Mouse (Mus musculus) heart, embryonic 12.5 days (tissue): ENCODE measurements at regions not wholly inside any gene's neighbourhood (a gene's known extent, or its start where the extent isn't known, plus 50 kb on each side); places are given as distances from the start of the nearest gene placed in this dataset.
A peak's percentile ranks its signal among the peaks of the same experiment; 100 is the strongest.

ENCODE experiments used
- ATAC-seq: fragments of 200-750 bp; cut with Nextera tagmentation; 2 replicates; pipeline ENCODE4 v1.8.0; 2017; ENCODE audit warnings: moderate TSS enrichment, moderate library complexity; ENCODE audit not compliant: insufficient number of reproducible peaks, low FRiP score
- H3K27ac ChIP-seq: fragments of 300-500 bp; sonication (generic); 2 replicates; pipeline ENCODE4 v1.5.1; 2016; ENCODE audit warnings: mild to moderate bottlenecking, moderate library complexity; ENCODE audit not compliant: poor library complexity, severe bottlenecking
- H3K27me3 ChIP-seq: fragments of 300-500 bp; sonication (generic); replicated peaks from 2 replicates; pipeline ENCODE4 v1.6.1; 2016; ENCODE audit warnings: mild to moderate bottlenecking, moderate library complexity
- H3K36me3 ChIP-seq: fragments of 300-500 bp; sonication (generic); 2 replicates; pipeline ENCODE4 v1.6.1; 2016; ENCODE audit warnings: mild to moderate bottlenecking, moderate library complexity
- H3K4me1 ChIP-seq: fragments of 300-500 bp; sonication (generic); replicated peaks from 2 replicates; pipeline ENCODE4 v1.6.1; 2016; ENCODE audit warnings: mild to moderate bottlenecking
- H3K4me2 ChIP-seq: fragments of 300-500 bp; sonication (generic); 2 replicates; pipeline ENCODE4 v1.6.1; 2016; ENCODE audit warnings: mild to moderate bottlenecking, moderate library complexity
- H3K4me3 ChIP-seq: fragments of 300-500 bp; sonication (generic); 2 replicates; pipeline ENCODE4 v1.5.1; 2016; ENCODE audit warnings: mild to moderate bottlenecking
- H3K9ac ChIP-seq: fragments of 300-500 bp; sonication (generic); 2 replicates; pipeline ENCODE4 v1.6.1; 2016; ENCODE audit warnings: mild to moderate bottlenecking, moderate library complexity
- H3K9me3 ChIP-seq: fragments of 300-500 bp; sonication (generic); replicated peaks from 2 replicates; pipeline ENCODE4 v1.6.1; 2016; ENCODE audit warnings: mild to moderate bottlenecking, moderate library complexity
- WGBS: fragments of 180-500 bp; shearing (Covaris S2); methylation state at CpG from one replicate; pipeline ENCODE4 v1.1.7; 2016; 5-methylcytosine and 5-hydroxymethylcytosine counted together

- Histone ChIP-seq H3K4me2 (no peak overlapping the region), H3K9ac (no peak overlapping the region), H3K27ac (no peak overlapping the region), H3K4me1 (peaks cover 32% of the 10 kb centered on the region), H3K4me3 (no peak overlapping the region), H3K9me3 (no peaks in the 10 kb centered on the region), H3K36me3 (no peaks in the 10 kb centered on the region), H3K27me3 (no peaks in the 10 kb centered on the region)
- 55% methylated on average over 9 of the region's 9 CpGs for WGBS
- no peak for ATAC-seq
These were observed 53.0 kb downstream of the Gadd45g start for GRCm38 (mm10) chr13:51899319-51900042.

GRCm38 (mm10) chr13:51900043-51900440, 53.6 kb downstream of the Gadd45g start:
- H3K4me1 ChIP-seq: peaks cover 32% of the 10 kb centered on the region
- 53% methylated on average over 3 of the region's 3 CpGs for WGBS
- H3K27me3 ChIP-seq: 0 out of 2 replicates have a peak, but pooled peaks cover 3% of the 10 kb centered on the region
- H3K27ac ChIP-seq: no peak overlapping the region
- H3K9me3 ChIP-seq: no peaks in the 10 kb centered on the region
- H3K36me3 ChIP-seq: no peaks in the 10 kb centered on the region
- no peak overlapping the region for H3K4me2 ChIP-seq
- H3K9ac ChIP-seq: no peak overlapping the region
- ATAC-seq: no peak
- no peak overlapping the region for H3K4me3 ChIP-seq

GRCm38 (mm10) chr13:51902482-51903285, 56.2 kb downstream of the Gadd45g start:
- peaks cover 32% of the 10 kb centered on the region for H3K4me1 ChIP-seq
- 19% methylated on average over 19 of the region's 19 CpGs for WGBS
- peak overlapping the region; percentile 21 for H3K4me3 ChIP-seq
- ATAC-seq: peak; percentile 58
- no peaks in the 10 kb centered on the region for H3K36me3 ChIP-seq
- H3K9ac ChIP-seq: peak overlapping the region; percentile 57
- H3K4me2 ChIP-seq: peak overlapping the region; percentile 54
- peaks cover 12% of the 10 kb centered on the region; the same call in 1 of the 2 replicates for H3K27me3 ChIP-seq
- peak overlapping the region; percentile 74 for H3K27ac ChIP-seq
- no peaks in the 10 kb centered on the region for H3K9me3 ChIP-seq

- Histone ChIP-seq H3K4me1 (peaks cover 32% of the 10 kb centered on the region), H3K36me3 (no peaks in the 10 kb centered on the region), H3K9ac (peak overlapping the region; percentile 57; the same call in 1 of the 2 replicates), H3K4me3 (no peak overlapping the region; the same call in 1 of the 2 replicates), H3K27ac (peak overlapping the region; percentile 74), H3K27me3 (peaks cover 14% of the 10 kb centered on the region; the same call in 1 of the 2 replicates), H3K9me3 (no peaks in the 10 kb centered on the region), H3K4me2 (peak overlapping the region; percentile 54)
- WGBS: 41% methylated on average over 11 of the region's 11 CpGs
- ATAC-seq: peak; percentile 73
These were observed 57.0 kb downstream of the Gadd45g start for GRCm38 (mm10) chr13:51903324-51903939.

GRCm38 (mm10) chr13:51905270-51905669, 58.8 kb downstream of the Gadd45g start:
- H3K36me3 ChIP-seq: no peaks in the 10 kb centered on the region
- peaks cover 22% of the 10 kb centered on the region for H3K4me1 ChIP-seq
- H3K4me2 ChIP-seq: no peak overlapping the region
- no peak overlapping the region for H3K9ac ChIP-seq
- no peaks in the 10 kb centered on the region for H3K9me3 ChIP-seq
- no peak for ATAC-seq
- 79% methylated on average over 5 of the region's 5 CpGs for WGBS
- H3K4me3 ChIP-seq: no peak overlapping the region
- peaks cover 14% of the 10 kb centered on the region; the same call in 1 of the 2 replicates for H3K27me3 ChIP-seq
- no peak overlapping the region for H3K27ac ChIP-seq

GRCm38 (mm10) chr13:51906103-51906502, 59.6 kb downstream of the Gadd45g start:
- Histone ChIP-seq H3K9me3 (no peaks in the 10 kb centered on the region), H3K4me3 (no peak overlapping the region), H3K36me3 (no peaks in the 10 kb centered on the region), H3K4me1 (peaks cover 23% of the 10 kb centered on the region), H3K9ac (no peak overlapping the region), H3K4me2 (no peak overlapping the region), H3K27ac (no peak overlapping the region), H3K27me3 (peaks cover 14% of the 10 kb centered on the region; the same call in 1 of the 2 replicates)
- no peak for ATAC-seq
- WGBS: 84% methylated on average over 3 of the region's 3 CpGs

GRCm38 (mm10) chr13:51908514-51908913, 62.0 kb downstream of the Gadd45g start:
- no peaks in the 10 kb centered on the region for H3K36me3 ChIP-seq
- H3K9ac ChIP-seq: no peak overlapping the region
- no peak overlapping the region for H3K4me3 ChIP-seq
- WGBS: 66% methylated on average over 7 of the region's 7 CpGs
- ATAC-seq: no peak
- peaks cover 14% of the 10 kb centered on the region for H3K4me1 ChIP-seq
- peaks cover 14% of the 10 kb centered on the region; the same call in 1 of the 2 replicates for H3K27me3 ChIP-seq
- H3K27ac ChIP-seq: no peak overlapping the region
- H3K9me3 ChIP-seq: no peaks in the 10 kb centered on the region
- no peak overlapping the region for H3K4me2 ChIP-seq

- no peak overlapping the region for H3K9ac ChIP-seq
- H3K27ac ChIP-seq: no peak overlapping the region
- no peak overlapping the region for H3K4me3 ChIP-seq
- 0 out of 2 replicates have a peak overlapping the region, but pooled peaks have one; percentile 20 for H3K4me2 ChIP-seq
- no peaks in the 10 kb centered on the region for H3K9me3 ChIP-seq
- H3K36me3 ChIP-seq: no peaks in the 10 kb centered on the region
- H3K27me3 ChIP-seq: peaks cover 29% of the 10 kb centered on the region
- peak; percentile 55; the same call in 1 of the 2 replicates for ATAC-seq
- 27% methylated on average over 17 of the region's 17 CpGs for WGBS
- H3K4me1 ChIP-seq: peaks cover 10% of the 10 kb centered on the region
These were observed 65.0 kb downstream of the Gadd45g start for GRCm38 (mm10) chr13:51911296-51911998.

GRCm38 (mm10) chr13:51912477-51912876, 66.0 kb downstream of the Gadd45g start:
- no peak overlapping the region for H3K27ac ChIP-seq

GRCm38 (mm10) chr13:51912994-51913393, 66.5 kb downstream of the Gadd45g start:
- no peaks in the 10 kb centered on the region for H3K9me3 ChIP-seq
- no peak overlapping the region for H3K4me2 ChIP-seq
- peaks cover 36% of the 10 kb centered on the region for H3K27me3 ChIP-seq
- H3K9ac ChIP-seq: no peak overlapping the region
- no peak overlapping the region for H3K4me3 ChIP-seq
- no peak for ATAC-seq
- H3K27ac ChIP-seq: no peak overlapping the region
- 93% methylated on average over 3 of the region's 3 CpGs for WGBS
- no peaks in the 10 kb centered on the region for H3K36me3 ChIP-seq
- peaks cover 11% of the 10 kb centered on the region for H3K4me1 ChIP-seq

More at GRCm38 (mm10) chr13:51912477-51912876, 66.0 kb downstream of the Gadd45g start:
- 80% methylated on average over 5 of the region's 5 CpGs for WGBS
- no peak overlapping the region for H3K4me2 ChIP-seq
- peaks cover 35% of the 10 kb centered on the region for H3K27me3 ChIP-seq
- H3K36me3 ChIP-seq: no peaks in the 10 kb centered on the region
- H3K4me3 ChIP-seq: no peak overlapping the region
- H3K9me3 ChIP-seq: no peaks in the 10 kb centered on the region
- H3K4me1 ChIP-seq: peaks cover 10% of the 10 kb centered on the region
- no peak for ATAC-seq
- no peak overlapping the region for H3K9ac ChIP-seq
